10 mouse cellular contexts compared by ENCODE assay signal in the genomic region with DNA sequence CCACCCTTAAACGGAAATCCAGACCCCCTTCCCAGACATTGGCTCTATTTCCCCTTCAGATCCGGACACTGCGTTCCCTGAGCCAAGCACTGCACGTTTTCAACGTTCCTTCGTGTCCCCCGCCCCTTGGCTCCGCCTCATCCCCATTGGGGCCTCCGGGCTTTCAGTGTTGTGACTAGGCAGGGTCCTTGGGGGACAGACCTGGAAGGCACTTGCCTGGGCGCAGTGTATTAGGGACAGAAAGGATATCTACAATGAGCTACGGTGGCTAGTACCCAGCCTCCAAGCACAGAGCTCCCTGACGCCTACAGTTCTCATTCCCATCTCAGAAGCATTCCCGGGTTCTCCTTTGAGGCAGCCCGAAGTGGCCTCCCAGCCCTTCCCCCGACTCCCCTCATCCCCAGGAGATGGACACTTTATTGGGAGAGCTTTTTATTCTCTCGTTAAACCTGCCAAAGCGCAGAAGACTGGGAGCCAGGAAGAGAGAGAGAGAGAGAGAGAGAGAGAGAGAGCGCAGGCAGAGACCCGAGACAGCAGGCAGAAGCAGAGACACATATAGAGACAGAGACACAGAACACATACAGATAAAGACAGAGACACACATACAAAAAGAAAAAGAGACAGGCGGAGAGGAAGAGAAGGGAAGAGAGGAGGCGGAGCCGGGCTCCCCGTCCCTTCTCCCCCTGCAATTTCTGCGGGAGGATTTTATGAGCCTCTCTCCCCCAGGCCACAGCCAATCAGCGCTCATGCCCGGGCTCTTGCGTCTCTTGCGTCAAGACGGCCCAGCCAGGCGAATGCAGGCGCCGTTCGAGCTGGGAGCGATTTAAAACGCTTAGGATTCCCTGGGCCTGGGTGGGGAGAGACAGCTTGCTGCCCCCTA. TPM values are rescaled to one million over a fixed set of nuclear protein-coding genes. Genes with fewer than 3 reads are reported as not detected.
DNase-seq lines count a peak whose midpoint lies in the region; ATAC-seq and TF ChIP-seq lines count a peak whose summit lies in the region.
"Had no signal": no experiment of that assay in that cellular context is flagged by ENCODE, and none has a peak within 500 bp of the region (broad histone marks: within the 10 kb centered on the region; RNA-seq: fewer than 3 reads in every experiment).

A gene (plus strand): TSS at position 796 of the 880 bp plus-strand sequence.

- H3K27me3 ChIP-seq in kidney, embryonic 14.5 days (ENCODE audit: control insufficient read depth, insufficient read depth, low read length), result peaks cover 99% of the 10 kb centered on the region
- H3K27me3 ChIP-seq in MEL (ENCODE audit: control insufficient read depth in 1 of 2, insufficient read depth in 2 of 2, low read length in 2 of 2), result peaks cover 5 to 6% of the 10 kb centered on the region in 2 experiments
- peaks cover 96% of the 10 kb centered on the region for H3K27me3 ChIP-seq in embryonic facial prominence, embryonic 12.5 days
- peaks cover 99% of the 10 kb centered on the region for H3K27me3 ChIP-seq in midbrain, embryonic 11.5 days (ENCODE audit: control insufficient read depth, insufficient read depth, low read length)

- DNase-seq in kidney, postnatal 25 days, result no peak
- DNase-seq in MEL (ENCODE audit: low read depth, low spot score) (peak; percentile 96), MN1 (ENCODE audit: low spot score) (no peak)
- peak; percentile 92 for DNase-seq in midbrain, embryonic 11.5 days (ENCODE audit: low spot score, missing footprints)
- no peak for DNase-seq in layer of hippocampus, adult 9-10 months (ENCODE audit: low spot score)
- no peak for DNase-seq in layer of hippocampus, adult 8-10 months (ENCODE audit: low spot score in 2 of 2)

- H3K36me3 ChIP-seq in kidney, embryonic 14.5 days (ENCODE audit: control insufficient read depth, insufficient read depth, low read length), result no peaks in the 10 kb centered on the region
- peaks cover 0 to 8% of the 10 kb centered on the region in 2 experiments; a peak in 2 of 4 replicates for H3K36me3 ChIP-seq in MEL (ENCODE audit: control insufficient read depth in 1 of 2, insufficient read depth in 2 of 2, low read length in 2 of 2)
- no peaks in the 10 kb centered on the region for H3K36me3 ChIP-seq in embryonic facial prominence, embryonic 12.5 days
- no peaks in the 10 kb centered on the region for H3K36me3 ChIP-seq in midbrain, embryonic 11.5 days (ENCODE audit: control insufficient read depth, insufficient read depth, low read length)

- no peaks in the 10 kb centered on the region for H3K9me3 ChIP-seq in kidney, embryonic 14.5 days (ENCODE audit: control insufficient read depth, low read length)
- H3K9me3 ChIP-seq in MEL (replicated peaks; ENCODE audit: insufficient read depth, low read length), result no peaks in the 10 kb centered on the region
- H3K9me3 ChIP-seq in embryonic facial prominence, embryonic 12.5 days, result no peaks in the 10 kb centered on the region
- H3K9me3 ChIP-seq in midbrain, embryonic 11.5 days (ENCODE audit: control insufficient read depth, low read length), result no peaks in the 10 kb centered on the region

- no peak for TF ChIP-seq CTCF in MEL (IDR thresholded peaks at IDR 0.05 in 2 of 3, conservative IDR thresholded peaks at IDR 0.05 in 1 of 3; ENCODE audit: control insufficient read depth in 1 of 3, insufficient read depth in 1 of 3, low read depth in 2 of 3, low read length in 3 of 3, poor library complexity in 1 of 3, severe bottlenecking in 1 of 3)

- H3K4me2 ChIP-seq in kidney, embryonic 14.5 days (replicated peaks; ENCODE audit: low read depth, low read length), result peak within 1 kb of the TSS; percentile 26; the same call in 1 of the 2 replicates
- H3K4me2 ChIP-seq in embryonic facial prominence, embryonic 12.5 days (replicated peaks), result no peak within 1 kb of the TSS
- H3K4me2 ChIP-seq in midbrain, embryonic 11.5 days, result no peak within 1 kb of the TSS

- H3K4me3 ChIP-seq in kidney, embryonic 14.5 days (ENCODE audit: low read length), result peak within 1 kb of the TSS; percentile 21
- peak within 1 kb of the TSS; percentile 70 to 90 for H3K4me3 ChIP-seq in MEL (ENCODE audit: control insufficient read depth in 1 of 2, insufficient read depth in 1 of 2, low read depth in 2 of 2, low read length in 2 of 2)
- peak within 1 kb of the TSS; percentile 17; the same call in 1 of the 2 replicates for H3K4me3 ChIP-seq in embryonic facial prominence, embryonic 12.5 days
- H3K4me3 ChIP-seq in midbrain, embryonic 11.5 days (ENCODE audit: low read depth, low read length), result no peak within 1 kb of the TSS

- 1% methylated on average over 35 of the region's 35 CpGs for WGBS in kidney, embryonic 14.5 days
- WGBS in embryonic facial prominence, embryonic 12.5 days, result 1% methylated on average over 30 of the region's 35 CpGs
- under 1% methylated on average over 35 of the region's 35 CpGs for WGBS in midbrain, embryonic 11.5 days

- TF ChIP-seq POLR2A in MEL (IDR thresholded peaks at IDR 0.05; ENCODE audit: control insufficient read depth in 1 of 2, insufficient read depth in 1 of 2, low read depth in 1 of 2, low read length in 2 of 2, poor library complexity in 1 of 2), result peak; percentile 18 to 78; a peak in 2 of 4 replicates

- H3K9ac ChIP-seq in kidney, embryonic 14.5 days (ENCODE audit: low read depth, low read length), result no peak within 1 kb of the TSS
- H3K9ac ChIP-seq in MEL (ENCODE audit: control insufficient read depth, low read depth, low read length, poor library complexity, severe bottlenecking), result peak within 1 kb of the TSS; percentile 79
- no peak within 1 kb of the TSS for H3K9ac ChIP-seq in embryonic facial prominence, embryonic 12.5 days
- no peak within 1 kb of the TSS for H3K9ac ChIP-seq in midbrain, embryonic 11.5 days (ENCODE audit: low read length)

- TF ChIP-seq EP300 in MEL (IDR thresholded peaks at IDR 0.05; ENCODE audit: low read depth in 1 of 2, low read length in 2 of 2), result no peak; a peak in 1 of 4 replicates

- H3K27ac ChIP-seq in kidney, embryonic 14.5 days (ENCODE audit: low read depth, low read length), result no peak within 1 kb of the TSS
- H3K27ac ChIP-seq in MEL (ENCODE audit: control insufficient read depth, low read depth, low read length), result peak within 1 kb of the TSS; percentile 78
- no peak within 1 kb of the TSS for H3K27ac ChIP-seq in embryonic facial prominence, embryonic 12.5 days
- no peak within 1 kb of the TSS for H3K27ac ChIP-seq in midbrain, embryonic 11.5 days (ENCODE audit: low read depth, low read length)

- 0 out of 2 replicates have a peak, but pooled peaks cover 4% of the 10 kb centered on the region for H3K4me1 ChIP-seq in kidney, embryonic 14.5 days (ENCODE audit: control insufficient read depth, insufficient read depth, low read length)
- H3K4me1 ChIP-seq in MEL (ENCODE audit: control insufficient read depth in 1 of 2, insufficient read depth in 2 of 2, low read length in 2 of 2), result peaks cover 7 to 14% of the 10 kb centered on the region in 2 experiments
- H3K4me1 ChIP-seq in embryonic facial prominence, embryonic 12.5 days, result no peaks in the 10 kb centered on the region
- no peaks in the 10 kb centered on the region for H3K4me1 ChIP-seq in midbrain, embryonic 11.5 days (ENCODE audit: control insufficient read depth, insufficient read depth, low read length)

- no peak for TF ChIP-seq RAD21 in MEL (IDR thresholded peaks at IDR 0.05; ENCODE audit: low read depth, low read length)

- peaks cover 6% of the 10 kb centered on the region for H3K79me2 ChIP-seq in MEL (ENCODE audit: control insufficient read depth, insufficient read depth, low read length, poor library complexity)

- ATAC-seq in kidney, embryonic 14.5 days (ENCODE audit: low FRiP score, low TSS enrichment), result no peak
- ATAC-seq in embryonic facial prominence, embryonic 12.5 days (ENCODE audit: insufficient number of reproducible peaks, insufficient read depth, low FRiP score, low TSS enrichment), result no peak
- no peak for ATAC-seq in midbrain, embryonic 11.5 days (ENCODE audit: low FRiP score)
- ATAC-seq: activated CD4-positive, CD25-positive, alpha-beta regulatory T cell, adult 4 months had no signal

TF ChIP-seq in MEL, 35 proteins besides CTCF, POLR2A, EP300 and RAD21 (continues in another document):
- TF ChIP-seq CHD2 (IDR thresholded peaks at IDR 0.05; ENCODE audit: low read length) (no peak), MEF2A (IDR thresholded peaks at IDR 0.05; ENCODE audit: extremely low read depth, insufficient replicate concordance, low read depth, low read length, poor library complexity, severe bottlenecking) (no peak), MAZ (IDR thresholded peaks at IDR 0.05; ENCODE audit: low read depth, low read length) (peak; percentile 51; the same call in 1 of the 2 replicates), GABPA (IDR thresholded peaks at IDR 0.05; ENCODE audit: low read depth, low read length) (no peak), JUND (IDR thresholded peaks at IDR 0.05; ENCODE audit: low read depth, low read length) (peak; percentile 97), SIN3A (IDR thresholded peaks at IDR 0.05; ENCODE audit: low read length) (peak; percentile 76; the same call in 1 of the 2 replicates), ZKSCAN1 (IDR thresholded peaks at IDR 0.05; ENCODE audit: low read depth, low read length) (no peak), E2F4 (IDR thresholded peaks at IDR 0.05; ENCODE audit: borderline replicate concordance, low read depth, low read length) (no peak), NRF1 (IDR thresholded peaks at IDR 0.05; ENCODE audit: insufficient read depth, low read depth, low read length, poor library complexity, severe bottlenecking) (peak; percentile 43; the same call in 1 of the 2 replicates), MYC (IDR thresholded peaks at IDR 0.05; ENCODE audit: low read depth, low read length) (no peak), ZMIZ1 (IDR thresholded peaks at IDR 0.05; ENCODE audit: low read depth, low read length) (peak; percentile 70; the same call in 1 of the 2 replicates), SMC3 (IDR thresholded peaks at IDR 0.05; ENCODE audit: low read depth, low read length) (no peak), ZNF384 (IDR thresholded peaks at IDR 0.05; ENCODE audit: low read depth, low read length) (no peak), RCOR1 (IDR thresholded peaks at IDR 0.05; ENCODE audit: low read depth, low read length) (0 out of 2 replicates have a peak, but pooled peaks have one; percentile 7), TBP (IDR thresholded peaks at IDR 0.05; ENCODE audit: low read depth, low read length) (peak; percentile 88), POLR2AphosphoS5 (IDR thresholded peaks at IDR 0.05; ENCODE audit: borderline replicate concordance, low read depth, low read length) (no peak)

RNA-seq across cellular contexts. Expression of the gene that starts here (rescaled TPM):
- not detected in 2 replicates for polyA plus RNA-seq in kidney, embryonic 14.5 days (2014; fragmentation: Nextera tagmentation; extraction: Ambion mirVana)
- 12.1 and 13.8 TPM in 2 replicates for total RNA-seq in MEL (2012; rRNA removed)
- 10 to 100 TPM in 1 of 2 experiments, not detected in 1; 16.7 TPM for polyA plus RNA-seq in MEL (2012; ENCODE audit: insufficient read depth in 1 of 2, insufficient read length in 2 of 2, low read depth in 1 of 2, low replicate concordance in 2 of 2, missing spikeins in 1 of 2)
- not detected in 2 replicates for polyA plus RNA-seq in embryonic facial prominence, embryonic 12.5 days (2016; fragmentation: Nextera tagmentation; extraction: Ambion mirVana)
- polyA plus RNA-seq in midbrain, embryonic 11.5 days (2014; fragmentation: Nextera tagmentation; extraction: Ambion mirVana), result not detected in 2 replicates
- not detected for total RNA-seq in layer of hippocampus, adult 8-10 months (2022)
- polyA plus RNA-seq: activated CD4-positive, CD25-positive, alpha-beta regulatory T cell, adult 4 months; large intestine, adult 2 months had no signal

Comparison
In these comparisons a context has a peak if more than half of its experiments do, and no peak if none do; other contexts are left out.
1. RNA of the gene that starts here (total RNA-seq): 12.1 to 13.8 TPM in MEL; not detected in layer of hippocampus, adult 8-10 months; every median in the first group is over 10 times any median in the second.
2. Peak in DNase-seq in midbrain, embryonic 11.5 days; RNA of the gene not detected or under 1 TPM.